Mouse (Mus musculus): ENCODE data around the gene Mrap2.
"Not testable (repeated sequence)": the region's sequence is repeated elsewhere in the genome, so short reads cannot be mapped to it uniquely, and the experiment has no call there.

Mrap2 gene

DNA sequence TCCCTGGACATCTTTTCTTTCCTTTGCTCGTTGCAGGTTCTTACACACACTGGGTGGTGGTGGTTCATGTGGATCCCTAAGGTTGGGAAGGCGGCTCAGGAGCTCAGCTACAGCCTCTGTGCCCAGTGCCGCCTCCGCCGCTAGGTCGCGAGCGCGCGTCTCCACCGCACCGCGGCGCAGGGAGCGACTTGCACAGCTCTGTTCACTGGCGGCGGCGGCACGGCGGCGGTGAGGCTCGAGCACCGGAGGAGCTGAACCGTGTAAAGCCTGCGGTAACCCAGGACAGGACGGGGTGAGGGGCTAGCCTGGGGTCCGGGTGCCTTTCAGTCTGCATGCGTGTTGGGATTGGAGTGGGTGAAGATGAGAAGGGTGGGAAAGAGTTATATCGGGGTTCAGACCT, at the start of gene Mrap2:
Gene Mrap2 (plus strand): TSS at position 201 of the 400 bp plus-strand sequence.
- in situ Hi-C loops (cut with MseI, MboI), result no loop called here

DNA sequence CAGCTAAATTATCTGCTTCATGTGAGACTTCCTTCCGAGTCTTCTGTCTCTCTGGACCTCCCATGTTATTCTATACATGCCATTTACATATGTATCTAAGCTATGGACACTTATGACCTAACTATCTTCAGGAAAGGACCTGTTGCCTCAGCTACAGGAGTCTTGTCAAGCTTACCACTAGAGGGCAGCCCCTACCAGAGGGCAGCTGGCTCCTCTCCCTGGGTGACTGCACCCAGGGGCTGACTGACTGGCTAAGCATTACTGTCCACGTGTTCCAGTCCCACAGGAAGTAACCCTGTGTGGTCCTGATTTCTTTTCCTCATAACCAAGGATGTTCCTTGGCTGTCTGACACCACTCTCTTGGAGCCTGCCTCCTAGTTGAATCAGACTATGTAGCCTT, 46.1 kb upstream of the Mrap2 start:
- in situ Hi-C loops (cut with MseI, MboI), result loop anchor here in 1 of 2 experiments (10.0 kb wide), 1 partner anchor 147 kb away; no protein-coding TSS in a partner anchor

- in situ Hi-C loops (cut with MseI, MboI), result no loop called here
Observed at GRCm38 (mm10) chr9:87115019-87115418, 29.1 kb upstream of the Mrap2 start.

GRCm38 (mm10) chr9:87115456-87115931, 28.6 kb upstream of the Mrap2 start:
- in situ Hi-C loops (cut with MseI, MboI), result no loop called here

- in situ Hi-C loops (cut with MseI, MboI), result no loop called here
Observed at GRCm38 (mm10) chr9:87115978-87116377, 28.1 kb upstream of the Mrap2 start.

DNA sequence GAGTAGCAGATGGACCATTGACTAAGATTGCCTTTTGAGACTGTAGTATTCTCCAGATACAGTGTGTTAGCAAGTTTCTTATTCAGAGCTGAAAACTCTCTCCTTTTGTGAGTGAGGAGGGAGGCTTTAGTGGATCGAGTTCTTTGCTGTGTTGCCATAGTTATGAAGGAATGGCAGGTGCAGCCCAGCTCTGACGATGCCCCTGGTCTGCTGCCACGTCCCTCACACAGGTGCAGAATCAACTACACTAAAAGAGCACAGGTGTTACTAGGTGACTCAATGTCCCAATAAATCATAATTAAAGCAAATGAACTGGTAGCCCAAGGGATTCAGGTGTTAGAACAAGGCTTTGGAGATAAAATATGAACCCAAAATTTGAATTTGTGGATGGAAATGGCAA, 25.1 kb upstream of the Mrap2 start:
- in situ Hi-C loops (cut with MseI, MboI), result no loop called here

- in situ Hi-C loops (cut with MseI, MboI), result no loop called here
Observed at GRCm38 (mm10) chr9:87121956-87122493, 22.1 kb upstream of the Mrap2 start.

DNA sequence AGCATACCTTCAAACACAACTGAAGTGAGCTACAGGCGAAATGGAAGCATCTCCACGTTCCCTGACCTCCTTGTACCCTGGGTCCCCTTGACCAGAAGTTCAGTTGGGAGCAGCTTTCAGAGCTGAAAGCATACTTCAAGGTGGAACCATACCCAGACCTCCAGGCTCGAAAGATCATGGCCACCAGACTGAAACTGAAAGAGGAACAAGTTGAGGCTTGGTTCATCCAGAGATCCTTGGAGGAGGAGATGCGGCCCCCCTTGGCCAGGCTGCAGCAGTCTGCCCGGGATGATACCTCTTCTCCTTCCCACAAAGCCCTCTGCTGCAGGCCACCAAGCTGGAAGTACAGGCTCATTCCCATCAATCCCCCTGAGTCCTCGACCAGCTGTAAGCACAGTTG, 17.1 kb upstream of the Mrap2 start:
- in situ Hi-C loops (cut with MseI, MboI), result not testable (repeated sequence)

GRCm38 (mm10) chr9:87135765-87136558, 8.1 kb upstream of the Mrap2 start:
- in situ Hi-C loops (cut with MseI, MboI), result loop anchor here in 1 of 2 experiments (10.0 kb wide), 1 partner anchor 61 kb away; no protein-coding TSS in a partner anchor

DNA sequence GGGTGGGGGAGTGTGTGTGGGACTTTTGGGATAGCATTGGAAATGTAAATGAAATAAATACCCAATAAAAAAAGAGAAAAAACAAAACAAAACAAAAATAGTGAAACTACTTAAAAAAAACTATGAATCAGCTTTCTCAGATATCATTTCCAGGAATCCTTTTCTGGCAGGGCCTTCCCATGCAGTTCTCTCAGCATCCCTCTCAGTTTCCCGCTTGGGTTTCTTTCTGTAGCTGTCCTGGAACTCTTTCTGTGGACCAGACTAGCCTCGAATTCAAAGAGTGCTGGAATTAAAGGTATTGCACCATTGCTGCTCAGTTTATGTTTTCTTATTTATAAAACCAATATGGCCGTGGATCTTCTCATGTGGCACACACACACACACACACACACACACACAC, 1.0 kb upstream of the Mrap2 start:
- in situ Hi-C loops (cut with MseI, MboI), result no loop called here

DNA sequence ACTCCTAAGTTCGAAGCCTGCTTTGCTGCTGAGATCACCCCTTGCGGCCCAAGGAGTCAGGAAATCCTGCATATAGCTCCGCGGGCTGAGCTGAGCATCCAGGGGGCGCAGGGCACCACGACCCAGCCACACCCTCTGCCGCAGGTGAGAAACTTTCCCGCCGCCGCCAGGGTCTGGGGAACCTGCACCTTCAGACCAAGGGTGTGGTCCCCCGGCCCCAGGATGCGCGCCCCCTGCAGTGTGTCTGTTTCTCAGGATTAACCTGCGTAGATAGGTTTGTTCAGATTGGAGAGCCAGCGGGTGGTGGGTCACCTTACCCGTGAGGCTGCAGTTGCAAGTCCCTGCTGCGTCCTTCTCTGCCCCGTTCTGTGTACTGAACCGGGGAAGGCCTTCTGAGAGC, 426 bp downstream of the Mrap2 start:
- in situ Hi-C loops (cut with MseI, MboI), result no loop called here

DNA sequence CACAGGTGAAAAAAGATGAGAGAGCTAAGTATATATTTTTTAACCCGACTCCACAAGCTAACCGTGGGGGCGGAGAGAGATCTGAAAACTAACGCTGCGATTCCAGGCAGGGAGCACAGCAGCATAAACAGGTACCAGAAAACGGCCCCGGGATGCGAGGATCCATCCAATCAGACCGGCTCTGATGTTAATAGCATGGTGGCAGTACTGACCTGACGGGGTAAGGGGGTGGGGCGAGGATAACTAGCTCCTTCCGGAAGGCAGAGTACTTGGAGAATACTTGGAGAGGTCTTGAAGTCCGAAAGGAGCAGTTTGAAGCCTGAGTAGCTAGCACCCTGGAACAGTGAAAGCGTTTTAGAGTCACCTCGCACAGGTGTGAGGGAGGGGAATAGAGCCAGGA, 1.1 kb downstream of the Mrap2 start:
- in situ Hi-C loops (cut with MseI, MboI), result no loop called here

- in situ Hi-C loops (cut with MseI, MboI), result no loop called here
Observed at GRCm38 (mm10) chr9:87145671-87146070, 1.6 kb downstream of the Mrap2 start.

DNA sequence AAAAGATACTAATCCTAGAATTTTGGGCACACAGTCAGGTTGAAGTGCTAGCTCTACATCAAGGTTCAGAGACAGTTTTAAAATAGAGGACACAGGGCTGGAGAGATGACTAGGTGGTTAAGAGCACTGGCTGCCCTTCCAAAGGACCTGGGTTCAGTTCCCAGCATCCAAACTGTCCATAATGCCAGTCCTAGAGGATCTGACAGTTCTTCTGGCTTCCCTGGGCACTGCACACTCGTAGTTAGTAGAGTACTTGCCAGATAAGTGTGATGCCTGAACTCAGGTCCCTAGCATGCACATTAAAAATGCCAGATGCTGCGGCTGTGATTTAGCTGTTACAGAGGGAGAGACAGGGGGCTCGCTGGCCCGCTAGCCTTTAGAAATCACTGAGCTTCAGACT, 2.3 kb downstream of the Mrap2 start:
- in situ Hi-C loops (cut with MseI, MboI), result no loop called here

DNA sequence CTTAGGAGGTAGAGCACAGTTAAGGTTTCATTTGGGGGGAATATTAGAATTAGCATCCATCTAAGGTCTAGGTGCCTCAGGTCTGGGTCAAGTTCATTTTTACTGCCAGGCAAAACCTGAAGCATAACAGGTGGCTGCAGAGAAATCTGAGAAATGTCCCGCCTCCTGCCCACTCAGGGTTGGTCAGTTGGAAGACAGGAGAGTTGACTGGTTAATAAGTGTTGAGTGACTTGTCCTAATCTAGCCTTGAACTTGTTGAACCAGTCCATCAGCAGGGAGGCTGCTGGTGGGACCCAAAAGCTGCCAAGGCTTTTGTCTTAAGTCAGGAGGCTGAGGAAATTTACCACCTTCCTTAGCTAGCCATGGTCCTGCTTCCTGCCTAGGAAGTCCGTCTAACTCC, 3.8 kb downstream of the Mrap2 start:
- in situ Hi-C loops (cut with MseI, MboI), result no loop called here

- in situ Hi-C loops (cut with MseI, MboI), result no loop called here
Observed at GRCm38 (mm10) chr9:87152641-87153325, 8.7 kb downstream of the Mrap2 start.

DNA sequence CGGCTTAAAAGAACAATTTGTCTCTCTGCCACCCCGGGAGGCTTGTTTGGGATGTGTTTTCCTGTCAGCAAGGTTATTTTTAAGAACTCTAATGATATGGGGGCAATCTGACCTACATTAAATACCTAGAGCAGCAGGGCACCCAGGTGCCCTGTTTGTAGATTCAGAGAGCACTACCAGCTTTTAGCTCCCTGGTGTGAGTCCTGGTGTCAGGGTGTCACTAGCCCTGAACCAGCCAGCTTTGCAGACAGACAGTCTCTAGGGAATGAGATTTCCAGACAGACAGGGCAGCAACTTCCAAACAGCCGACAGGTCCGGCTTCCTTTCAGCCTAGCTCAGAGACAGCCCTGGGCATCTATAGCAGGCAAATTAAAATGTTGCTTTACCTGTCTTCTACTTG, 18.5 kb downstream of the Mrap2 start:
- in situ Hi-C loops (cut with MseI, MboI), result no loop called here

DNA sequence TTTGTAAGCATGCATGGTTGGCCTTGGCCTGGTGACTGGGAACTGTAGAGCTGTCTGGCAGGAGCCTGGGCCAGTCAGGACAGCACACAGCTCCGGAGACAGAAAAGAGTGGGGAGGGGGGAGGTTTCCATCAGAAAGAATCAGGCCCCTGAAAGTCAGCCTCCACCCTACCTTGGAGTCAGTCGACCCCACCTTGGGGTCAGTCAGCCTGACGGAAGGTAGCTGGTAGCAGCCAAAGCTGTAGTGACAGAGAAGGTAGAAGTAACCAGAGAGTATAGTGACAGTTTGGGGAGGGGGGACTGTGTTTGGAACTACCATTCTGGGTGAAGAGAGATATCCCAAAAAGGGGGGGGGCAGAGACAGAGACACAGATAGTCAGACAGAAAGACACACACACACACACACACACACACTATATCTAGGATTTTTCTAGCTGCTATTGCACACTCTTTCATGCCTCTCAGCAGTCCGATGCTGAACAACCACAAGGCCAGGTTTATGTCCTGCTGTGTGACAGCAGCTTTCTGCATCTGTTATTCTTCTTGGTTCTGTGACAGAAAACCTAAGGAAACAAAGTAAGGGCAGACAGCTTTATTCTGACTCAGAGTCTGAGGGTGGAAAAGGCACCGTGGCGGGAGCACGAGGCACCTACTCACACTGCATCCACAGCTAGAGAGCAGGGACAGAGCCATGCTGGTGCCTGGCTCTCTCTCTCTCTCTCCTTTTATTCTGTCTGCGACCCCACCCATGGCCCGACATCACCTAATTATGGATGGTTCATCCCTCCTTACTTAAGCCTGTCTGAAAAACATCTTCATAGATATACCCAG, 23.1 kb downstream of the Mrap2 start:
- in situ Hi-C loops (cut with MseI, MboI), result no loop called here

DNA sequence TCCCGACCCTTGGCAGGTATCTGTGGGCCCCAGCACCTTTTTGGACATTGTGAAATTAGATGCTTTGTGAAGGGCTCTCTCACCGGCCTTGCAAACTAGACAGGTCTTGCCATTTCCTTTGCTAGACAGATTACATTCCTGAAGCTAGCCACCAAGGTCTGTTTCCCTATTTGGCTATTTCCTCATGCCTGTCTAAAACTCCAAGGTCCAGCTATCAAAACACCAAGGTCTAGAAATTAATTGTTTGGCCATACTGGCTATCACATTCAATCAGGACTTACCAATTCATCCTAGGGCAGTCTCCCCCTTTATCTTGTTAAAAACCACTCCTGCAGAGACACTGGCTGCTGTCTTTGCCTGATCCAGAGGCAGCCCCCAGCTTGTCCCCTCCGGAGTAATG, 23.9 kb downstream of the Mrap2 start:
- in situ Hi-C loops (cut with MseI, MboI), result no loop called here

GRCm38 (mm10) chr9:87169144-87169543, 25.0 kb downstream of the Mrap2 start:
- in situ Hi-C loops (cut with MseI, MboI), result no loop called here

DNA sequence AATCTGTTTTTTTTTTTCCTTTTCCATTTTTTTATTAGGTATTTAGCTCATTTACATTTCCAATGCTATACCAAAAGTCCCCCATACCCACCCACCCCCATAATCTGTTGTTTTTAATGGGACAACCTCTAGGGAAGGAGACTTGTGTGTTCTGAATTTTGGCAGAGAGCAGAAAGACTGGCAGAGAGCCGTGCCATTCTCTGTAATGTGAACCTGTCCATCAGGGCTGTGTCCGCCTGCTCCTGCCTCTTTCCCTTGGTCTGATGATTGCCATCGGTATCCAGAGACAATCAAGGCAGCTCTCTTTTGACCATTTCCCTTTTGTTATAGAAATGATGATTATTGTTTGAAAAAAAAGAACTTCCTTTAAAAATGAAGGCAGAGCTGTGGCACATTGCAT, 26.8 kb downstream of the Mrap2 start:
- in situ Hi-C loops (cut with MseI, MboI), result no loop called here

- in situ Hi-C loops (cut with MseI, MboI), result no loop called here
Observed at GRCm38 (mm10) chr9:87171517-87171916, 27.4 kb downstream of the Mrap2 start.

Data from mouse trophoblast stem cell (cell line).